Mouse (Mus musculus) hindbrain, embryonic 12.5 days (tissue): ENCODE measurements around the gene Fam43a. TPM values are rescaled to one million over a fixed set of nuclear protein-coding genes. Genes with fewer than 3 reads are reported as not detected.

Experiments used
- ATAC-seq: fragments of 200-750 bp; cut with Nextera tagmentation; 2 replicates; pipeline ENCODE4 v1.8.0; 2017; ENCODE audit warnings: moderate TSS enrichment; ENCODE audit not compliant: low FRiP score
- H3K27ac ChIP-seq: fragments of 300-500 bp; sonication (generic); 2 replicates; pipeline ENCODE4 v1.5.1; 2016; ENCODE audit warnings: mild to moderate bottlenecking
- H3K27me3 ChIP-seq: fragments of 300-500 bp; sonication (generic); 2 replicates; pipeline ENCODE4 v1.6.1; 2016; ENCODE audit warnings: mild to moderate bottlenecking
- H3K36me3 ChIP-seq: fragments of 300-500 bp; sonication (generic); 2 replicates; pipeline ENCODE4 v1.6.1; 2016; ENCODE audit warnings: mild to moderate bottlenecking
- H3K4me1 ChIP-seq: fragments of 300-500 bp; sonication (generic); 2 replicates; pipeline ENCODE4 v1.6.1; 2016
- H3K4me2 ChIP-seq: fragments of 300-500 bp; sonication (generic); replicated peaks from 2 replicates; pipeline ENCODE4 v1.6.1; 2016; ENCODE audit warnings: mild to moderate bottlenecking
- H3K4me3 ChIP-seq: fragments of 300-500 bp; sonication (generic); 2 replicates; pipeline ENCODE4 v1.5.1; 2016; ENCODE audit warnings: mild to moderate bottlenecking
- H3K9ac ChIP-seq: fragments of 300-500 bp; sonication (generic); 2 replicates; pipeline ENCODE4 v1.6.1; 2016; ENCODE audit warnings: mild to moderate bottlenecking, moderate library complexity
- H3K9me3 ChIP-seq: fragments of 300-500 bp; sonication (generic); replicated peaks from 2 replicates; pipeline ENCODE4 v1.6.1; 2016; ENCODE audit warnings: mild to moderate bottlenecking
- WGBS: fragments of 180-500 bp; shearing (Covaris S2); methylation state at CpG from one replicate; pipeline ENCODE4 v1.1.7; 2016; 5-methylcytosine and 5-hydroxymethylcytosine counted together
- polyA plus RNA-seq: library from polyadenylated mRNA; unstranded; fragments of >200 nt; fragmentation: Nextera tagmentation; extraction: Ambion mirVana; gene quantifications from 2 replicates; pipeline ENCODE4 v1.2.1, GENCODE M21; 2016

Gene Fam43a
- polyA plus RNA-seq, 1 experiment from 2014 or later = 17.5 TPM

- H3K27ac ChIP-seq = peak overlapping the region; percentile 13
- peak; percentile 9; the same call in 1 of the 2 replicates for ATAC-seq
- H3K36me3 ChIP-seq = no peaks in the 10 kb centered on the region
- H3K4me1 ChIP-seq = peaks cover 57% of the 10 kb centered on the region
- H3K4me3 ChIP-seq = peak overlapping the region; percentile 64
- 8% methylated on average over 42 of the region's 42 CpGs for WGBS
- peaks cover 28% of the 10 kb centered on the region for H3K27me3 ChIP-seq
- peak overlapping the region; percentile 94 for H3K4me2 ChIP-seq
- peak overlapping the region; percentile 67 for H3K9ac ChIP-seq
- H3K9me3 ChIP-seq = no peaks in the 10 kb centered on the region
Observed at GRCm38 (mm10) chr16:30601046-30601832, 1.7 kb downstream of the Fam43a start.

DNA sequence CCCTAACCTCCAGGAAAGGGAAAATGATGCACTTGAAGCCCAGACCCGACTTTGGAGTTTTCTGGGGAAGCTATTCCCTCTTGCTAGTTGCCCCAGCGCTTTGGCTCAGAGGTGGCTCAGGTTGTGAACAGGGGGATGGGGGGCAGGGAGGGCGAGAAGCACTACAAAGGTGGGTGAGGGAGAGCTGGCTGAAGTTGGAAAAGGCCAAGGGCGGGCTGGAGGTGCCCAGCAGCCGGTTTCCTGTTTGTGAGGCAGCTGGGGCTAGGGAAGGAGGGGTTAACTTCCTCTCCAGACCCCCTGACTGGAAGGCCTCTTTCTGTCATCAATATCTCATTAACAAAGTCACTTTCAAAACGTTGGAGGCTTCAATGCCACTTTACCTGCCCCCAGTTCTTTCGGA lies 2.4 kb downstream of the Fam43a start:
- Histone ChIP-seq H3K4me2 (peak overlapping the region; percentile 94), H3K9me3 (no peaks in the 10 kb centered on the region), H3K4me1 (peaks cover 53% of the 10 kb centered on the region), H3K4me3 (peak overlapping the region; percentile 64), H3K27me3 (peaks cover 22% of the 10 kb centered on the region), H3K27ac (peak overlapping the region; percentile 13; the same call in 1 of the 2 replicates), H3K9ac (peak overlapping the region; percentile 1; the same call in 1 of the 2 replicates), H3K36me3 (no peaks in the 10 kb centered on the region)
- no peak for ATAC-seq
- 27% methylated on average over 7 of the region's 7 CpGs for WGBS

DNA sequence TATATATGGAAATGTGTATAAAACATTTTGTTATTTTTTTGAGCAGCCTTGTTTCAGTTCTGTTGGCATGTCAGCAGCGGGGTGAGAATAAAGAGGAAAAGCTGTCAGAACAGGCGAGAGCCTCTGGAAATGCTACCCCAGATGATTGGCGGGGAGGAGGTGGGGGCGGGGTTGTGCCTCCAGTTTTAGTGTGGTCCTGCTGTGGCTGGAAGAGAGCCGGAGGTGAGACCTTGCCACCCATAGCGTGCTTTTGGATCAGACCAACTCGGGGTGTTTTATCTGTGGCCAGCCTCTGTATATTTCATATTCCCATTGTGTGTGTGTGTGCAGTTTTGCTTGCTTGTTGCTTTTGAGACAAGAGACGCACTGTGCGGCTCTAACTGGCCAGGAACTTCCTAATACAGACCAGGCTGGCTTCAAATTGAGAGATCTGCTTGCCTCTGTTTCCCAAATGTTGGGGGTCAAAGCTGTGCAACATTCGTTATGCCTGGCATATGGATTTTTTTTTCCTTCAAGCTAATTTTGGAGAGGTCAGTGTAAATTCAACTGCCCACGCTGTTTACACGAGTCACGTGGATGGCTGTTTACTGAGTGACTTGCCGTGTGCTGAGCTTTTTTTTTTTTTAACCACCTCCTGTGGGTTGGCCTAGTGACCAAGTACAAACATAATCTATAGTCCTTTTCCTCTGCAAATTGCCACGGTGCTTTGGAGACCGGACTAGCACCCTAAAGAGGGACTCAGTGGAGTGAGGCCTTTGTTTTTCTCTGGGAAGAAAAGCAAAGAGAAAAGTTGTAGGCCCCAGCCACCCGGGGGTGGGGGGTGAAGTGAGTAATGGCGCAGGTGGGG lies 3.4 kb downstream of the Fam43a start:
- Histone ChIP-seq H3K27ac (0 out of 2 replicates have a peak overlapping the region, but pooled peaks have one; percentile 17), H3K4me3 (no peak overlapping the region), H3K9ac (no peak overlapping the region), H3K27me3 (peaks cover 19% of the 10 kb centered on the region), H3K9me3 (no peaks in the 10 kb centered on the region), H3K4me2 (peak overlapping the region; percentile 26), H3K36me3 (no peaks in the 10 kb centered on the region), H3K4me1 (peaks cover 48% of the 10 kb centered on the region)
- no peak for ATAC-seq
- WGBS = 27% methylated on average over 18 of the region's 18 CpGs

DNA sequence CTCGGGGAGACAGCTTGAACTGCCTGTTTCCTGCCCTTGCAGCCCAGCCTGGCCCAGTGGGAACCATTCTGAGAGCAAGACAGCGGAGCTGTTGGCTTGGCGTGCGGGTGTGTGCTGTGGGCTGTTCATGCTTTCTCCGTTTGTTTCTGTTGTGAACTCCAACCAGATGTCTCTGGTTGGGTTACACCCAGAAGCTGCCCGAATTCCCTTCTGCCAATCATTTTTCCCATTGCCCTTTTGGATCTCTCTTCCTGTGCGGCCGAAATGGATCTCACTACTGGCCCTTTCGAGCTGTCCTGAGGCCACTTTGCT lies 4.0 kb downstream of the Fam43a start:
- Histone ChIP-seq H3K27ac (0 out of 2 replicates have a peak overlapping the region, but pooled peaks have one; percentile 17), H3K27me3 (peaks cover 19% of the 10 kb centered on the region), H3K4me2 (peak overlapping the region; percentile 26), H3K4me1 (peaks cover 48% of the 10 kb centered on the region), H3K36me3 (no peaks in the 10 kb centered on the region), H3K9me3 (no peaks in the 10 kb centered on the region), H3K4me3 (no peak overlapping the region), H3K9ac (no peak overlapping the region)
- WGBS = 57% methylated on average over 9 of the region's 9 CpGs
- no peak for ATAC-seq

DNA sequence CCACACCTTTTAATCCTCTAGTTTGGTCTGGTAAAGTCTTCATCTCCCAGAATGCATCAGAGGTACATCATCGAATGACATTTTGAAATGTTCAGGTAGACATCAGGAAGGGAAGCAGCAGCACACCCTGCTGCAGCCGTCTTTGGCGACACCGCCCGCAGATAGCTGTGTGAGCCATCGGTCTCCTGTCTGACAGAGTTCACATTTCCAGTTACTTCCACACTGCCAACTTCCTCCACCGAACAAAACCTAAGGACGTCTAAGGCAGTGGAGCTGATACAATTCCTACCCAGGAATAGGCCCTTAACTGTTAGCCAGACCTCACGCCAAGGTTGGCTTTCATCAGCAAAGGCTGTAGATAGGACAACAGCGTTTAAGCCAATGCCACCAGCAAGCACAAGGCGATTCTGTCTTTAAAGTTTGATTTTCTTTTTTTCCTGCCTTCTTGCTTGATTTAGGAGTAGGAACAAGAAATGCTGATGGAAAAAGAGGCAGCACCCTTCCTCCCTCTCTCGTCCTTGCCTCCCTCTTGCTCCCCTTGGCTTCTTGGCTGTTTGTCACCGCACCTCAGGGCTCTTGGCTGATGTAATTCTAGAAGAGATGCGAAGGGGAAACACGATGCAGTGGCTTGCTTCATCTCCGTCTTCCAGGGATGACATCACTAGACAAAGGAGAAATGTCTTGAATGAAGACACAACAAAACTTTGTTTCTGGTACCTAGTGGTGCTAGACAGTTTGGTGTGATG lies 4.7 kb downstream of the Fam43a start:
- peaks cover 48% of the 10 kb centered on the region for H3K4me1 ChIP-seq
- no peak for ATAC-seq
- H3K9me3 ChIP-seq = no peaks in the 10 kb centered on the region
- H3K36me3 ChIP-seq = no peaks in the 10 kb centered on the region
- H3K27me3 ChIP-seq = peaks cover 19% of the 10 kb centered on the region
- no peak overlapping the region for H3K9ac ChIP-seq
- H3K27ac ChIP-seq = no peak overlapping the region
- 68% methylated on average over 16 of the region's 16 CpGs for WGBS
- H3K4me2 ChIP-seq = no peak overlapping the region
- no peak overlapping the region for H3K4me3 ChIP-seq

- H3K36me3 ChIP-seq = no peaks in the 10 kb centered on the region
- 74% methylated on average over 7 of the region's 7 CpGs for WGBS
- H3K27ac ChIP-seq = no peak overlapping the region
- H3K9ac ChIP-seq = no peak overlapping the region
- no peaks in the 10 kb centered on the region for H3K9me3 ChIP-seq
- peaks cover 48% of the 10 kb centered on the region for H3K4me1 ChIP-seq
- H3K4me3 ChIP-seq = no peak overlapping the region
- peaks cover 18% of the 10 kb centered on the region for H3K27me3 ChIP-seq
- no peak for ATAC-seq
- no peak overlapping the region for H3K4me2 ChIP-seq
Observed at GRCm38 (mm10) chr16:30604807-30605137, 5.2 kb downstream of the Fam43a start.

- no peak for ATAC-seq
- Histone ChIP-seq H3K4me1 (peaks cover 41% of the 10 kb centered on the region), H3K36me3 (no peaks in the 10 kb centered on the region), H3K9me3 (no peaks in the 10 kb centered on the region), H3K9ac (no peak overlapping the region), H3K4me3 (no peak overlapping the region), H3K27ac (no peak overlapping the region), H3K4me2 (no peak overlapping the region), H3K27me3 (peaks cover 16% of the 10 kb centered on the region)
- 48% methylated on average over 6 of the region's 6 CpGs for WGBS
Observed at GRCm38 (mm10) chr16:30605528-30605927, 6.0 kb downstream of the Fam43a start.

DNA sequence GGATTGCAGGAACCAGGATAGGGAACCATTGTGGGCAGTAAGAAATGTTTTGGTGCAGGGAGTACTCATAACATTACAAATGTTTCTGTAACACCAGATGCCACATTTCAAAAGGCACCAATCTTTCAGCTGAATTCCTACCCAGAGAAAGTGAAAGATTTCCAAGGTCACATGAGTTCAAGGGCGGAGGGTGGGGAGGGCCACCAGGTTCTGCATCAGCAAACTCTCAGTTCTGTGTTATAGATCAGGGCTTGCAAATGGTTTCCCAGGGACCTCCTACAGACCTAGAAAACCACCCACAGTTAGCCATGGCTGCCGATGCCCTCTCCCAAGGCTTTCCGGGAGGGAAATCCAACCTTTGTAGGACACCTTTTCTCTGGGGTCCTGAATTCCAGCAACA lies 8.3 kb downstream of the Fam43a start:
- Histone ChIP-seq H3K4me2 (no peak overlapping the region), H3K27ac (no peak overlapping the region), H3K36me3 (no peaks in the 10 kb centered on the region), H3K27me3 (no peaks in the 10 kb centered on the region), H3K9ac (no peak overlapping the region), H3K9me3 (no peaks in the 10 kb centered on the region), H3K4me3 (no peak overlapping the region), H3K4me1 (peaks cover 22% of the 10 kb centered on the region)
- ATAC-seq = no peak
- WGBS = 89% methylated on average over 3 of the region's 3 CpGs

DNA sequence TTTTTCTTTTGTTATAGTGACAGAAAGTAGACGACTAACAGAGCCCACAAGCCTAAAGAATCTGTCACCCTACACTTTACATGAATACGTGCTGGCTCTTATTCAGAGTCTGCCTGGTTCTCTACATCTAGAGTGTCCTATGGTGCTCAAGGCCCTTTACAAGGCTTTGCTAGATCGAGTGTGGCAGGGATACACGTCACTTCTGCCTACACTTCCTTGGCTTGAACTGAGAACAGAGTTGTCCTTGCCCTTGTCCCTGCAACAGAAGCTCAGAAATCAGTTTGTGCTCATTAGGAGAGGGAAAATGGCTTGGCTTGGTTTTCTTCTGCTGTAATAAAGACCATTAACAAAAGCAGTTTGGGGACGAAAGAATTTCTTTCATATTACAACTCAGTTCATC lies 11.8 kb downstream of the Fam43a start:
- H3K9ac ChIP-seq = no peak overlapping the region
- H3K9me3 ChIP-seq = no peaks in the 10 kb centered on the region
- ATAC-seq = no peak
- H3K27ac ChIP-seq = no peak overlapping the region
- no peaks in the 10 kb centered on the region for H3K27me3 ChIP-seq
- H3K4me1 ChIP-seq = peaks cover 10% of the 10 kb centered on the region
- WGBS = 80% methylated on average over 5 of the region's 5 CpGs
- no peak overlapping the region for H3K4me2 ChIP-seq
- H3K4me3 ChIP-seq = no peak overlapping the region
- no peaks in the 10 kb centered on the region for H3K36me3 ChIP-seq

GRCm38 (mm10) chr16:30613122-30613521 lies 13.6 kb downstream of the Fam43a start:
- no peaks in the 10 kb centered on the region for H3K27me3 ChIP-seq
- peaks cover 10% of the 10 kb centered on the region for H3K4me1 ChIP-seq
- no peak for ATAC-seq
- H3K9me3 ChIP-seq = no peaks in the 10 kb centered on the region
- no peak overlapping the region for H3K9ac ChIP-seq
- H3K4me3 ChIP-seq = no peak overlapping the region
- H3K36me3 ChIP-seq = no peaks in the 10 kb centered on the region
- H3K27ac ChIP-seq = no peak overlapping the region
- 82% methylated on average over 7 of the region's 7 CpGs for WGBS
- no peak overlapping the region for H3K4me2 ChIP-seq

- Histone ChIP-seq H3K9ac (no peak overlapping the region), H3K9me3 (no peaks in the 10 kb centered on the region), H3K27ac (0 out of 2 replicates have a peak overlapping the region, but pooled peaks have one; percentile 31), H3K4me1 (peaks cover 10% of the 10 kb centered on the region), H3K27me3 (no peaks in the 10 kb centered on the region), H3K36me3 (no peaks in the 10 kb centered on the region), H3K4me3 (no peak overlapping the region), H3K4me2 (no peak overlapping the region)
- 33% methylated on average over 5 of the region's 5 CpGs for WGBS
- no peak for ATAC-seq
Observed at GRCm38 (mm10) chr16:30614122-30614521, 14.6 kb downstream of the Fam43a start.

GRCm38 (mm10) chr16:30614705-30615317 lies 15.3 kb downstream of the Fam43a start:
- 0 out of 2 replicates have a peak overlapping the region, but pooled peaks have one; percentile 31 for H3K27ac ChIP-seq

More at GRCm38 (mm10) chr16:30614705-30615317, 15.3 kb downstream of the Fam43a start:
- no peak overlapping the region for H3K4me2 ChIP-seq
- no peaks in the 10 kb centered on the region for H3K36me3 ChIP-seq
- H3K9me3 ChIP-seq = no peaks in the 10 kb centered on the region
- 21% methylated on average over 6 of the region's 6 CpGs for WGBS
- peak; percentile 81; the same call in 1 of the 2 replicates for ATAC-seq
- no peaks in the 10 kb centered on the region for H3K27me3 ChIP-seq
- H3K4me3 ChIP-seq = no peak overlapping the region
- no peak overlapping the region for H3K9ac ChIP-seq
- peaks cover 10% of the 10 kb centered on the region for H3K4me1 ChIP-seq
